Mouse (Mus musculus) cerebellum, adult 9-11 months (tissue): ENCODE measurements around the gene Tmem259.

Experiments
- DNase-seq: peaks from one replicate; pipeline ENCODE4 v3.0.0; 2022

The Tmem259 gene

GRCm38 (mm10) chr10:79959847-79960601 is 24.1 kb downstream of the Tmem259 start, which contains the start of gene Wdr18:
Gene Wdr18, plus strand, starts transcription at chr10:79960152.
- peak; percentile 100 for DNase-seq

DNA sequence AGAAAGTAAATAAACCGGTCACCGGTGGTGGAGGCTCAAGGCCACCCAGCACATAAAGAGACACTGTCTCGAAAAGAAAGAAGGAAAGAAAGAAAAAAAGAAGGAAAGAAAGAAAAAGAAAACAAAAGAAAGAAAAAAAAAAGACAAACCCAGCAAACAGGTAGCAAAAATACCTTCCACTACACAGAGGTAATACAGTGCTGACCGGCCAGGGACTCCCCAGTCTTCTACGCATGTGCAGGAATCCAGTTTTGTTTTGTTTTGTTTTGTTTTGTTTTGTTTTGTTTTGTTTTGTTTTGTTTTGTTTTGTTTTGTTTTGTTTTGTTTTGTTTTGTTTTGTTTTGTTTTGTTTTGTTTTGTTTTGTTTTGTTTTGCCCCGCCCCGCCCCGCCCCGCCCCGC is 24.7 kb downstream of the Tmem259 start:
- DNase-seq: peak; percentile 70

GRCm38 (mm10) chr10:79958140-79958816 is 25.9 kb downstream of the Tmem259 start:
- DNase-seq: peak; percentile 82

DNA sequence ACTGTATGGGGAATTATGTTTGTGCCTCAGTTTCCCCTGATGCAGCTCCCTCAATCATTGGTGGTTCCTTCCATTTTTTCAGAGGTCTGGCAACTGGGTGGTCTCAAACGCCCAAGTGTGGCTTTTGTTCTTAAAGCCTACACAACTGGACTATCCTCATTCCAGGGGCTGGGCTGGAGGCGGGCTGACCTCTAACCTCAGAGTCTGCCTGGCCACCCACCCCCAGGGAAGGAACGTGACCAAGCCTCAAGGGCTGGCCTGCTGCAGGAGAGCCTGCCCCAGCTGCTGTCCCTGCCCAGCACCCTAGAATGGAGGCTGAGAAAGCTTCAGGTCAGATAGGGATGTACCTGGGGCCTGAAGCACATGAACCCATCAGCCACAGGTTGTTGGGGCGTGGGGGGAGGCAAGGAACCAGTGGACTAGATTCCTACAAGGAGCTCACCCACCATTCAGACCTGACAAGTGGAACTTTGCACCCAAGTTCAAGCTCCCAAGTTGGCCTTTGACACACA is 27.4 kb downstream of the Tmem259 start:
- DNase-seq: no peak

- no peak for DNase-seq
Measured at GRCm38 (mm10) chr10:79955691-79956090, 28.4 kb downstream of the Tmem259 start.

- no peak for DNase-seq
Measured at GRCm38 (mm10) chr10:79953946-79954345, 30.2 kb downstream of the Tmem259 start.

- no peak for DNase-seq
Measured at GRCm38 (mm10) chr10:79950661-79951060, 33.5 kb downstream of the Tmem259 start.

DNA sequence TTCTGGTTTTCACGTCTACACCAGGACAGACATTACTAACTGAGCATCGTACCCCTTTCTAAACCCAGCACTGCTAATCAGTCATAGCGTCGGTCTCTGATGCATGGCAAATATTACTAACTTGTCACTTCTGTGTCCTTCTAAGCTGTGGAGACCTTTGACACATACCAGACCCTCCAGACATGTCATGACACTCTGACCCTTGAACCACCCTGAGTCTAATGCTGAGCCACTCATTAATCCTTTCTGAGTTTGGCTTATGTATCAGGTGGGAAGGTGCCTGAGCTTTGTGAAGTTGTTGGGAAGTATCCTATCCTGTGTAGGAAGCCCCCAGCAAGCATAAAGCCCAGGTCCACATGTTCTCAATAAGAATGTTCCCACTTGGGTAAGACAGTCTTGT is 34.3 kb downstream of the Tmem259 start:
- DNase-seq: no peak

DNA sequence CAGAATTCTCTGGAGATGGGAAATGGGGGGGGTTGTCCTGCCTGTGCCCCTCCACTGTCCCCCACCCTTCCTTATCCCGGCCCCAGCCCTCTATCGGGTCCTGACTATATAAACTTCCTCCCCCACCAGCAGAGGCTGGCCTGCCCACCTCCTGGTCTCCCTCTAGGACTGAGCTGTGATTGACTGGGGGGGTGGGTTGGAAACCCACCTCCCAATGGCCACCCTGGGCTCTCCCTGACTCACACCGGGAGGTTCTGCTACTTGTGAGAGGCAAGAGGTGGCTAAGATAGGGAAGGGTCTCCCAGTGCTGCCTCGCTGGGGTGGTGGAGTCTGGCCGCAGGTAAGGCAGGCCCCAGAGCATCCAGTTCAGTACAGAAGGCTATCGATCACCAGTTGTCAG is 36.6 kb downstream of the Tmem259 start:
- DNase-seq: no peak

- no peak for DNase-seq
Measured at GRCm38 (mm10) chr10:79946752-79947322, 37.3 kb downstream of the Tmem259 start.

GRCm38 (mm10) chr10:79945507-79946234 is 38.5 kb downstream of the Tmem259 start:
- no peak for DNase-seq

DNA sequence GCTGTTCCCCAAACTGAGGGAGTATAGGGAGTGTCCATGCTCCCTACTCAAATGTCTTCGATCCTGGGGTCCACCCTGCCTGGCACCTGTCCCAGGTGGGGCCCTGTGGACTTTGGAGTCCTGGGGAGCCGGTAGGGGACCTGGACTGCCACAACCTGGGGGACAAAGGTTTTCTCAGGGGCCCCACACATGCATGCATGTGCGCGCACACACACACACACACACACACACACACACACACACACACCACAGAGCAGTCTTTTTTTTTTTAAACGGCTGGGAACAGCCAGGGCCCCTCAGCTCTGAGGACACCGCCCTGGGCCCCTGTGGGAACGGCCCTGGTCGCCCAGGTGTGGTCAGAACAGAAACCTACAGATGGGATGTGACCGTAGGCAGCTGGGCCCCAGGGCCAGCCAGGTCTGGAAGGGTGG is 40.6 kb downstream of the Tmem259 start:
- DNase-seq: no peak

- no peak for DNase-seq
Measured at GRCm38 (mm10) chr10:79942988-79943387, 41.1 kb downstream of the Tmem259 start.

GRCm38 (mm10) chr10:79940749-79941148 is 43.4 kb downstream of the Tmem259 start:
- no peak for DNase-seq

DNA sequence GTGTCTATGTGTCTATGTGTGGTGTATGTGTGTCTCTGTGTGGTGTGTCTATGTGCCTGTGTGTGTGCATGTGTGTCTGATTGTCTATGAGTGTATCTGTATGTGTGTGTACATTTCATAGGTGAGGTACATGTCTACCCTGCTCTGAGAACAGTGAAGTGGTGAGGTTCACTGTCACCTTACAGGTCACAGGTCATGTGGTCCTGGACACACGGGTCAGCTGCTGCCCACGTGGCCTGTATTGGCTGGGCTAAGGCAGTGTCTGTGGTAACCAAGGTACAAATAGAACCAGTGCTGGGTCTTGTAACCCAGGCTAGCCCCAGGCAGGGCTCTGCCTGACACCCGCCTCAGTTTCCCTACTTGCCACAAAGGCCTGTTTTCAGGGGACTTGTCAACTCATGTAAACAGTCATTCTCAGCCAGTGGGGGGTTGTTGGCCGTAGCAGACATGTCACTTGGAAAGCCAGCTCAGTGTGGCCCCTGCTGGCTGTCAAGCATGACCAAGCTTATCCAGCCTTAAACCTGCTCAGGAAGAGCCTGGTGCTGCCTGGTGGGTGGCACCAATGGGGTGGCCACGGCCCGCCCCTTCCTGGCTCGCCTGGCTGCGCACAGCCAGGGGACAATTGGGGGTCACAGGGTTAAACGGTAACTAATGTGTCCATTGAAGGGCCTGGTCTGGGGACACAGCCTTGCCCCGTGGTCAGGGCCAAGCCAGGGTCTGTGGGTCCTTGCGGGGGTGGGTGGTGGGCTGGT is 46.2 kb downstream of the Tmem259 start:
- DNase-seq: no peak

DNA sequence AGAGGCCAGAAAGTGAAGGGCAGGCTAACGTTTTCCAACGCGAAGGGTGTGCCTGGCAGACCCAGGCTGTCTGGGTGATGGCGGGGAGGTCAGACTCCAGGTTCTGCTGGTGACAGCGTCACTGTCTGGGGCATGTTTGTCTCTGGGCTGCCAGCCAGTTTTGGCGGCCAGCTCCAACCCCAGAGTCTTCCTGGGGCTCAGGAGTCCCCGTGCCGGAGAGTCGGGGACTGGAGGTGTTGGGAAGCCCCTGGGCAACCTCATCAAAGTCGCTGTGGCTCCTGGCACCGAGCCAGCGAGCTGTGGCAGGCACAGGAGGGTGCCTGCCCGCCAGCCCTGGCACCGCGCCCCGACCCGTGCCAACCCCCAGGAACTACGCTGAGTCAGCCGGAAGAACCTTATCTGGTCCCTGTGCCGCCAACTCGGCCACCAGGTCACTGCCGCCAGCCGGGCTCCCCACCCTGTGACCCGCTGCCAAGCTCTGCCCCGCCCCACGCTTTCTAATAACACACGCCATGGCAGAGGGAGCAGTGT is 47.2 kb downstream of the Tmem259 start:
- DNase-seq: peak; percentile 76

DNA sequence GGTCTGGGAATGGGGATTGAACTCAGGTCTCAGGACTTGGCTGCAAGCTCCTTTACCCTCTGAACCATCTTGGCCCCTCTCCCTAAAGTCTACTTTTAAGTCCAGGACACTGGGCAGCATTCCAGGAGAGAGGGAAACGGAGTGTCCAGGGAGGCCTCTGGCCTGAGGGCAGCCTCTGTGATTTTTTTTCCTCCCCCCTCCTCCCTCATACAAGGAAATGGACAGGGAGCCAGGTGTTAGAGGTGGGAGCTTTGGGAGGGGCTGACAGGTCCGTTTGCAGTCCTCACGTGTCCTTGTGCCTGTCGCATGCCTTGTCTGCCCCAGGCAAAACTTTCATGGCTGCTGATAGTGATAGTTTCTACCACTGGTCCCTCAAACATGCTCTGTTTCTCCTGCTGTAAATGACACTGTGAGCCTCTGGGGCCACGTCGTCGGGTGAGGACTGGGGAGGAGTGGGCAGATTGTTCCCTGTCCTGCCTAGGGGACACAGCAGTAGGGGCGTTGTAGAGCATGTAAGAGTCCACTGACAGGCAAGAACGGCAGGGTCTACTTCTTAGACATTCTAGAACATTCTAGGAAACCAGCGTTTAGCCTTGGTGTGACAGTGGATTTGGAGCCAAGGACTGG is 47.7 kb downstream of the Tmem259 start:
- DNase-seq: no peak

GRCm38 (mm10) chr10:79934794-79935569 is 49.1 kb downstream of the Tmem259 start:
- no peak for DNase-seq

DNA sequence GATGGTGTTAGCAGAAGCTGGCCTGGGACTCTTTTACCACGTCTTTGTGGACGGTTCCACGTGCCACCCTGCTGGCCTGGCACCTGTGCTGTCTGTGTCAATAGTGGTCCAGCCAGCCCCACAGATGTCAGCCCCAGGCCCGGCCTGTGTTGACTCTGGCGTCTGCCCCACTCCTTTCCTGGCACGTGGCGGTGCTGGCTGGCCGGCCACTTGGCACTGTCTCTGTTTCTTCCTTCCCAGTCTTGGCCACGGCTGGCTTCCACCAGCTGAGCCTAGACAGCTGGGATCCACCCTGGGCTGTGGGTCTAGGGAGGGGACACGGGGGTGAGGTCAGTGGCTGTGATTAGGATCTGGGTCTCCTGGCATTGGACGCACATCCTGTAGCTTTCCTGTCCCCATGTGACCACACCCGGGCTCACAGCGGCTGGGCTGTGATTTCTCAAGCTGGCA is 49.8 kb downstream of the Tmem259 start:
- peak; percentile 79 for DNase-seq

GRCm38 (mm10) chr10:79933861-79934260 is 50.3 kb downstream of the Tmem259 start:
- DNase-seq: peak; percentile 45
